Mouse (Mus musculus) megakaryocyte, embryonic 14.5 days (primary cell): ENCODE data around the gene Myo15b. TPM values are rescaled to one million over a fixed set of nuclear protein-coding genes. Genes with fewer than 3 reads are reported as not detected.

Source experiments
- H3K27me3 ChIP-seq: replicated peaks from 2 replicates; pipeline ENCODE3; 2012; ENCODE audit warnings: inconsistent platforms
- H3K36me3 ChIP-seq: replicated peaks from 2 replicates; pipeline ENCODE3; 2012; ENCODE audit warnings: low read length, inconsistent platforms, mixed read lengths
- H3K4me1 ChIP-seq: 2 replicates; pipeline ENCODE4 v1.6.1; 2012; ENCODE audit warnings: inconsistent platforms
- H3K4me3 ChIP-seq: replicated peaks from 2 replicates; pipeline ENCODE3; 2012; ENCODE audit warnings: moderate library complexity, mild to moderate bottlenecking, inconsistent platforms
- H3K9me3 ChIP-seq: 2 replicates; pipeline ENCODE4 v1.6.1; 2012; ENCODE audit warnings: inconsistent platforms
- FLI1 ChIP-seq: IDR thresholded peaks from 2 replicates; pipeline ENCODE4 v1.6.1; 2012; ENCODE audit warnings: low read length, inconsistent platforms, mixed read lengths
- GATA1 ChIP-seq: IDR thresholded peaks from 3 replicates; pipeline ENCODE4 v1.6.1; 2012; ENCODE audit warnings: mixed read lengths, low read length, inconsistent platforms, borderline replicate concordance
- polyA plus RNA-seq: library from polyadenylated mRNA; stranded (reverse); fragments of >175 nt; gene quantifications from 2 replicates; pipeline ENCODE4 v1.2.3, GENCODE M21; 2012; ENCODE audit warnings: low replicate concordance; ENCODE audit not compliant: insufficient read depth

Myo15b gene
- polyA plus RNA-seq, 1 experiment = 0.48 TPM

GRCm38 (mm10) chr11:115884361-115884760, 26.2 kb downstream of the Myo15b start:
- H3K4me1 ChIP-seq = peaks cover 15% of the 10 kb centered on the region
- peaks cover 86% of the 10 kb centered on the region for H3K27me3 ChIP-seq
- no peaks in the 10 kb centered on the region for H3K9me3 ChIP-seq
- H3K4me3 ChIP-seq = no peak overlapping the region
- no peak for TF ChIP-seq GATA1
- H3K36me3 ChIP-seq = no peaks in the 10 kb centered on the region

- H3K9me3 ChIP-seq = no peaks in the 10 kb centered on the region
- TF ChIP-seq GATA1 = no peak
- no peak for TF ChIP-seq FLI1
- no peak overlapping the region for H3K4me3 ChIP-seq
- peaks cover 15% of the 10 kb centered on the region for H3K4me1 ChIP-seq
- peaks cover 81% of the 10 kb centered on the region for H3K27me3 ChIP-seq
- peaks cover under 1% of the 10 kb centered on the region for H3K36me3 ChIP-seq
These were observed 27.1 kb downstream of the Myo15b start for GRCm38 (mm10) chr11:115885281-115885680.

DNA sequence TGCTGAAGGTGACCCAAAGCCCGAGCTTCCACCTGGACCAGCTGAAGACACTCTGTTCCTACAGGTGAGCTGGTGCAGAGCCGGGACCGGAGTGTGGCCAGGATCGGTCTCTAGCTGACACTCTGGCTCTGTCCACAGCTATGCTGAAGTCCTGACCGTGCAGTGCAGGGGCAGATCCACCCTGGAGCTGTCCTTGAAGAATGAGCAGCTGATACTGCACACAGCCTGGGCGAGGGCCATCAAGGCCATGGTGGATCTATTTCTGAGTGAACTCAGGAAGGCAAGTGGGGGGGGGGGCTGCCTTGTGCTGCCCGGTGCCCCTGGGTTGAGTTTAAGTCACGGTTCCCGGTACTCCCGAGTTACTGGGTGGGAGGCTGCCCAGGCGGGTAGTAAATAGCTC, 28.2 kb downstream of the Myo15b start:
- no peak overlapping the region for H3K4me3 ChIP-seq
- H3K27me3 ChIP-seq = peaks cover 79% of the 10 kb centered on the region
- H3K4me1 ChIP-seq = peaks cover 15% of the 10 kb centered on the region
- no peak for TF ChIP-seq GATA1
- no peak for TF ChIP-seq FLI1
- peaks cover 11% of the 10 kb centered on the region for H3K36me3 ChIP-seq
- no peaks in the 10 kb centered on the region for H3K9me3 ChIP-seq

GRCm38 (mm10) chr11:115888020-115888419, 29.8 kb downstream of the Myo15b start:
- TF ChIP-seq GATA1 (no peak), FLI1 (no peak)
- Histone ChIP-seq H3K4me1 (peaks cover 15% of the 10 kb centered on the region), H3K36me3 (peaks cover 26% of the 10 kb centered on the region), H3K4me3 (peak overlapping the region; percentile 56), H3K9me3 (no peaks in the 10 kb centered on the region), H3K27me3 (peaks cover 65% of the 10 kb centered on the region)

- TF ChIP-seq GATA1 = no peak
- no peaks in the 10 kb centered on the region for H3K9me3 ChIP-seq
- peaks cover 54% of the 10 kb centered on the region for H3K27me3 ChIP-seq
- no peak overlapping the region for H3K4me3 ChIP-seq
- peaks cover 38% of the 10 kb centered on the region for H3K36me3 ChIP-seq
- H3K4me1 ChIP-seq = peaks cover 15% of the 10 kb centered on the region
These were observed 31.0 kb downstream of the Myo15b start for GRCm38 (mm10) chr11:115889159-115889558.

GRCm38 (mm10) chr11:115892213-115892612, 34.0 kb downstream of the Myo15b start:
- peaks cover 68% of the 10 kb centered on the region for H3K36me3 ChIP-seq
- TF ChIP-seq FLI1 (no peak), GATA1 (no peak)
- H3K4me3 ChIP-seq = no peak overlapping the region
- peaks cover 28% of the 10 kb centered on the region for H3K27me3 ChIP-seq
- H3K9me3 ChIP-seq = no peaks in the 10 kb centered on the region
- H3K4me1 ChIP-seq = peaks cover 20% of the 10 kb centered on the region

DNA sequence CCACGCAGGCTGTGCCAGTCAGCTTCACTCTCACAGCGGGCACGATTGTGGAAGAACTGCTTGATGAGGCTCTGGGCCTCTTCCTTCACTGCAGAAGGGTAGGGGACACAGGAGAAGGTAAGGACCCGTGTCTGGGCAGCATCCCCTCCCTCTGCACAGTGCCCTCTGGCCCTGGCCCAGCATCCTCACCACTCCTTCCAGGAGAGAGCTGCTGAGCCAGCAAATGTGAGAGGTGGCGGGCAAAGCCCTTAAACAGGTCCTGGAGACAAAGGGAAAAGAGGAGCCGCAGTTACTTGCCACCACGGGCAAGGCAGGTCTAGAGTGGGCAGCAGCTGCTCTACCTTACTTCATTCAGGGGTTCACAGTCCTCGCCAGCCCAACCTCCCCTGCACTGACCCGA, 34.9 kb downstream of the Myo15b start:
- H3K4me1 ChIP-seq = peaks cover 19% of the 10 kb centered on the region
- H3K27me3 ChIP-seq = peaks cover 21% of the 10 kb centered on the region
- TF ChIP-seq FLI1 = no peak
- TF ChIP-seq GATA1 = no peak
- H3K4me3 ChIP-seq = no peak overlapping the region
- no peaks in the 10 kb centered on the region for H3K9me3 ChIP-seq
- peaks cover 77% of the 10 kb centered on the region for H3K36me3 ChIP-seq

DNA sequence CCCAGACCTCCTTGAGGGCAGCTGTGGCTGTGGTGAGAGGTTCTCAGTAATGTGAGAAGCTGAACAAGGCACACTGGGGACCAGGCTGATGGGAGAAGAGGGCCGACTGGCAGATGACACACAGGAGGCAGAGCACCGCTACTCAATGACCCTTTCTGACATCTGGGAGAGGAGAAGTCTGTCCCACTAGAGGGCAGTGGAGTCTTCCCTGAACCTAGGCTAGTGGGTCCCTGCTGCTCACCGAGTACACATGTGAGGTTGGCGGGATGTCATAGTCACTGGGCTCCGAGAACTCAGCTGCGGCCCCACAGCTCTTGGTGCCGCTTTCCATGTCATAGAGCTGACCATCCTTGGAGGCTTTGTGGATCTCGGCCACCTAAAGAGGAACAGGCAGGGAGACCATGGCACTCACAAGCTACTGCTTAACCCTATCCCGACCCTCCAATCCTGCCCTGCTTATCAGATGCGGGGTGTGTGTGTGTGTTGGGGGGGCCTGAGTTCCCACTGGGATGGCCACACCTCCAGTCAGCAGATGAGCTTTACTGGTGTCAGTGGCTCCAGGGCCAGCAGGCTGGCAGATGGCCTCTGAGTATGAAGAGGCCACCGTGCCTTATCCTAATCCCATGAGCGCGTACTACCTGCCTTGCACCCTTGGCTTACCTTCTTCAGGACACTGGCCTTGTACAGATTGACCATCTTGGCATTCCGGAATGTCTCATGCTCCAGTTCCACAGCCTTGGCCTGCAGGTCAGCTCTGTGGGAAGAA, 36.7 kb downstream of the Myo15b start:
- no peak for TF ChIP-seq FLI1
- no peak for TF ChIP-seq GATA1
- peaks cover 80% of the 10 kb centered on the region for H3K36me3 ChIP-seq
- H3K9me3 ChIP-seq = no peaks in the 10 kb centered on the region
- peaks cover 33% of the 10 kb centered on the region for H3K4me1 ChIP-seq
- no peak overlapping the region for H3K4me3 ChIP-seq
- H3K27me3 ChIP-seq = peaks cover 8% of the 10 kb centered on the region

DNA sequence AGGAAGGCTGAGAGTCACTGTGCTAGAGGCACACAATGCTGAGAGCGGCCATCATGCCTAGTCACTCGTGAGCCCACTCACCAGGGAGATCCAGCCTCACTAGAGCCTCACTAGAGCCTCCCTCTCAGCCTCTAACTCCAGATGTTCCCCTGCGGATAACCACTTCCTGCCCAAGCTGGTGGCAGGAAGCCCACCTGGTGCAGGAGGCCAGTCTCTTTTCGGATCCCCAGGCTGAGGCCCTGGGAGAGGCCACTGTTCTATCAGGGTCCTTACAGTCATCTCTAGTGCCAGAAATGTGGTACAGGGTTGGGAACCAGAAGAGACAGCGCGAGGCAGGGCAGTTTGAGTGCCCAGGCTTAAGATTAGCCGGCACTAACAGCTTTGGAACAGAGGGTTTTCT, 40.2 kb downstream of the Myo15b start:
- Histone ChIP-seq H3K4me3 (peak overlapping the region; percentile 1), H3K4me1 (peaks cover 68% of the 10 kb centered on the region), H3K36me3 (peaks cover 74% of the 10 kb centered on the region)

GRCm38 (mm10) chr11:115898886-115899285, 40.7 kb downstream of the Myo15b start:
- Histone ChIP-seq H3K36me3 (peaks cover 74% of the 10 kb centered on the region), H3K9me3 (no peaks in the 10 kb centered on the region), H3K4me1 (peaks cover 73% of the 10 kb centered on the region), H3K27me3 (peaks cover 2% of the 10 kb centered on the region), H3K4me3 (peak overlapping the region; percentile 78)
- TF ChIP-seq GATA1 (no peak), FLI1 (no peak)

More for the DNA sequence above, 40.2 kb downstream of the Myo15b start:
- no peak for TF ChIP-seq GATA1
- TF ChIP-seq FLI1 = no peak
- no peaks in the 10 kb centered on the region for H3K9me3 ChIP-seq
- H3K27me3 ChIP-seq = peaks cover 2% of the 10 kb centered on the region
